Mouse (Mus musculus) lung, embryonic 14.5 days (tissue): ENCODE results near the gene Tet3. TPM values are rescaled to one million over a fixed set of nuclear protein-coding genes. Genes with fewer than 3 reads are reported as not detected.

Experiments used
- ATAC-seq: fragments of 200-750 bp; cut with Nextera tagmentation; 2 replicates; pipeline ENCODE4 v1.8.0; 2017; ENCODE audit warnings: mild to moderate bottlenecking, moderate TSS enrichment, moderate library complexity; ENCODE audit not compliant: insufficient read depth
- DNase-seq: peaks from one replicate; pipeline ENCODE4 v3.0.0-alpha.2; 2015
- H3K27ac ChIP-seq: fragments of 300-500 bp; sonication (generic); 2 replicates; pipeline ENCODE4 v1.5.1; 2014; ENCODE audit warnings: low read depth, mild to moderate bottlenecking, moderate library complexity
- H3K27me3 ChIP-seq: fragments of 300-500 bp; sonication (generic); 2 replicates; pipeline ENCODE4 v1.6.1; 2014; ENCODE audit warnings: low read length, control low read depth; ENCODE audit not compliant: insufficient read depth
- H3K36me3 ChIP-seq: fragments of 300-500 bp; sonication (generic); 2 replicates; pipeline ENCODE4 v1.6.1; 2014; ENCODE audit warnings: control low read depth; ENCODE audit not compliant: insufficient read depth
- H3K4me1 ChIP-seq: fragments of 300-500 bp; sonication (generic); 2 replicates; pipeline ENCODE4 v1.6.1; 2014; ENCODE audit warnings: antibody characterized with exemption, control low read depth; ENCODE audit not compliant: insufficient read depth
- H3K4me2 ChIP-seq: fragments of 300-500 bp; sonication (generic); 2 replicates; pipeline ENCODE4 v1.6.1; 2014; ENCODE audit warnings: mild to moderate bottlenecking
- H3K4me3 ChIP-seq: fragments of 300-500 bp; sonication (generic); 2 replicates; pipeline ENCODE4 v1.5.1; 2014; ENCODE audit warnings: low read depth, low read length
- H3K9ac ChIP-seq: fragments of 300-500 bp; sonication (generic); 2 replicates; pipeline ENCODE4 v1.6.1; 2014
- H3K9me3 ChIP-seq: fragments of 300-500 bp; sonication (generic); 2 replicates; pipeline ENCODE4 v1.6.1; 2016; ENCODE audit warnings: low read depth, low read length, control low read depth
- CTCF ChIP-seq: IDR thresholded peaks from 2 replicates; pipeline ENCODE4 v1.5.1; 2016; ENCODE audit warnings: antibody characterized with exemption, low read depth
- WGBS: fragments of 180-500 bp; shearing (Covaris S2); extraction: QIAGEN DNeasy Blood & Tissue Kit; methylation state at CpG from one replicate; pipeline ENCODE4 v1.1.7; 2014; 5-methylcytosine and 5-hydroxymethylcytosine counted together
- polyA plus RNA-seq: library from polyadenylated mRNA; unstranded; fragments of >200 nt; fragmentation: Nextera tagmentation; extraction: Ambion mirVana; gene quantifications from 2 replicates; pipeline ENCODE4 v1.2.1, GENCODE M21; 2014

The Tet3 gene
- polyA plus RNA-seq, 1 experiment from 2014 or later, result 34.4 TPM

DNA sequence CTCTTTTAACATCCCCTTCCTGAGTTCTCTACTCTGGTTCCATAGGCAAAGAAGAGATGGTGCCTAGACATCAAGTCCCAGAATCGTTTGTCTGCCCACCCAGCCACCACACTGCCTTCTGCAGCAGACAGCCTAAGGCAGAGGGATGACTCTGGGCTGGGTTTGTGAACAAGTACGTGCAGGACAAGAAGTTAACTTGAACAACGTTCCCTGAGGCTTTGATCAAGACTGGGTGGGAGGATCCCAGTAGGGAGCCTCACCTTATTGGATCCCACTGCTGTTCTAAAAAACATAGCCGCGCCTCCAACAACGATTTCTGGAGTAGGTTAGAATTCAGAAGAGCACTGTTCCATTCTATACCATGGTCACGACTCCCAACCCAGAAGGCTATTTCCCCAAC lies 11.9 kb downstream of the Tet3 start:
- Histone ChIP-seq H3K27ac (no peak overlapping the region), H3K9me3 (no peaks in the 10 kb centered on the region), H3K36me3 (peaks cover 47% of the 10 kb centered on the region), H3K4me1 (peaks cover 45% of the 10 kb centered on the region), H3K27me3 (no peaks in the 10 kb centered on the region), H3K9ac (no peak overlapping the region), H3K4me2 (no peak overlapping the region), H3K4me3 (no peak overlapping the region)
- 67% methylated on average over 7 of the region's 7 CpGs for WGBS
- no peak for TF ChIP-seq CTCF
- ATAC-seq (no peak), DNase-seq (no peak)

DNA sequence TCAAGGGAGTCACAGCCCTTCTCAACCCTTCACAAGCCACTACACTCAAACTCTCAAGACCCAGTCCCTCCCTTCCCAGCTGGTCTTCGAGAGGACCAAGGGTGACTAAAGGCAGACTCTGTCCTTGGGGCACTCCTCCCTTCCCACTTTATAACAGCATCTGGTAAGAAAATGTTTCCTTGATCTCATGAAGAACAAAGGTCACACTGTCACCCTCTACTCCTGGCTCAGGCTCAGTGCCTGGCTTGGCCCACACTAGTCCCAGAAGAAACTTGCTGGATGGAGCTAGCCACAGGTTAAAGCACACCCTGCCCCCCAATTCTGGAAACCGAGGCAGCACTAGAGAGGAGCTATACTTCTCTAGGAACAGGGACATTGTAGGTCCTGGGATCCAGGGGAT lies 13.1 kb downstream of the Tet3 start:
- Histone ChIP-seq H3K27ac (no peak overlapping the region), H3K4me3 (no peak overlapping the region), H3K9ac (no peak overlapping the region), H3K9me3 (no peaks in the 10 kb centered on the region), H3K27me3 (no peaks in the 10 kb centered on the region), H3K4me1 (peaks cover 46% of the 10 kb centered on the region), H3K36me3 (peaks cover 47% of the 10 kb centered on the region), H3K4me2 (no peak overlapping the region)
- DNase-seq, result no peak
- 68% methylated on average over 2 of the region's 2 CpGs for WGBS
- ATAC-seq, result no peak
- TF ChIP-seq CTCF, result no peak

DNA sequence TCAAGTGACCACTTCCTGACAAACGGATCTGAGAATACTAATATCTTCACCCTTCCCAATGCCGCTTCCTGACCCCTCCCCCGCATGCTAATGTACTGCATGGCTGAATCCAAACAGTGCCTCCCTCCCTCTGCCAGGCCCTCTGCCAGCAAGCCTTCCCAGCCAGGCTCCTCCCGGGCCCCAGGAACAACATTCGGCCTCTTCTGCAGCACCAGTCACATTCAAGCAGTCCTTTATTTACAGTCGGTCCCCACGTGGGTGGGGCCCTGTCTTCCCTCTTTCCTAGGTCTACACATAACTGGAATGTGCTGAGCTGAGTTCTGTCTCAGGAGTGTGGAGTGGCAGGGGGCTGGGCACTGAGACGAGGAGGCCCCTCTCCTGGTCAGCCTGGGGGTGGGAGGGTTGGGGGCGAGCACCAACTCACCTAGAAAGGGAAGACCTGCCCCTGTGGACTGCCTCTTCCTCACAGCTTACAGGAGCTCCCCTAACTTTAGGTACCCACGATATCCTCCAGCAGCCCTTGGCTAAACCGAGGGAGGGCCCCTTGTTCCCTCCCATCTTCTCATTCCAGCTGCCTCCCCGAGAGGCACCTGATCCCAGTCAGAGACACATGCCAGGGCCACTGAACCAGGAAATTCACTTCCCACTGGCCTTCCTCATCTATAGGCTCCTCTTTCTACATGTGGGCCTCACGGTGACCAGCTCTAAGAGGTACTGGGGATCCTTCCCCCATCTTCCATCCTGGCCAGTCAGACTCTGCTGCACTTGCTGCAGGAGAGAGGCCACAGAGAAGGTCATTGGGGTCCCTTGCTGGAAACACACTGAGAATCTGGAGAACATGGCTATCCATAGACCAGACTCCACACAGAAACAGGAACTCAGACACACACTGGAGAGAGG lies 15.2 kb downstream of the Tet3 start:
- Histone ChIP-seq H3K4me3 (no peak overlapping the region), H3K36me3 (peaks cover 40% of the 10 kb centered on the region), H3K27ac (peak overlapping the region; percentile 88), H3K9ac (no peak overlapping the region), H3K27me3 (no peaks in the 10 kb centered on the region), H3K4me2 (peak overlapping the region; percentile 88), H3K9me3 (no peaks in the 10 kb centered on the region), H3K4me1 (peaks cover 42% of the 10 kb centered on the region)
- 8% methylated on average over 13 of the region's 13 CpGs for WGBS
- no peak for TF ChIP-seq CTCF
- peak; percentile 89 for DNase-seq
- ATAC-seq, result peak; percentile 72

DNA sequence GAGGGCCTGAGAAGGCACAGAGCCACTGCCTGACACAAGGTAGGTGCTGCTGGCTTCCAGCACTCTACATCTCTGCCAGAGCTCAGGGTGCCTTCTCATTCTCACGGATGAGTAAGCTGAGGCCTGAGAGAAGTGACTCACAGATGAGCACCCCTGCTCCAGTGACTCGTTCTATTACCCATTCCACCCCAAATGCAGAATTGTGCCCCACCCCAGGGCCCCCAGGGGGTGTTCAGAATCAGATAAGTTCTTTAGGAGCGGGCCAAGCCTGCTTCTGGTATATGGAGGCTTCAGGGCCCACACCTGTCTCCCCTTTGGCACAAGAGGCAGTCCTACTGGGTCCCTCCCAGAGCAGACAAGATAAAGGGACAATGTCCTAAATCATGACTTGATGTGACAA lies 16.2 kb downstream of the Tet3 start:
- DNase-seq (no peak), ATAC-seq (no peak)
- no peaks in the 10 kb centered on the region for H3K27me3 ChIP-seq
- H3K4me2 ChIP-seq, result peak overlapping the region; percentile 88
- H3K4me3 ChIP-seq, result no peak overlapping the region
- peaks cover 35% of the 10 kb centered on the region; the same call in 1 of the 2 replicates for H3K36me3 ChIP-seq
- no peak for TF ChIP-seq CTCF
- WGBS, result 49% methylated on average over 3 of the region's 3 CpGs
- peaks cover 48% of the 10 kb centered on the region for H3K4me1 ChIP-seq
- no peak overlapping the region for H3K9ac ChIP-seq
- H3K27ac ChIP-seq, result peak overlapping the region; percentile 93; the same call in 1 of the 2 replicates
- H3K9me3 ChIP-seq, result no peaks in the 10 kb centered on the region

DNA sequence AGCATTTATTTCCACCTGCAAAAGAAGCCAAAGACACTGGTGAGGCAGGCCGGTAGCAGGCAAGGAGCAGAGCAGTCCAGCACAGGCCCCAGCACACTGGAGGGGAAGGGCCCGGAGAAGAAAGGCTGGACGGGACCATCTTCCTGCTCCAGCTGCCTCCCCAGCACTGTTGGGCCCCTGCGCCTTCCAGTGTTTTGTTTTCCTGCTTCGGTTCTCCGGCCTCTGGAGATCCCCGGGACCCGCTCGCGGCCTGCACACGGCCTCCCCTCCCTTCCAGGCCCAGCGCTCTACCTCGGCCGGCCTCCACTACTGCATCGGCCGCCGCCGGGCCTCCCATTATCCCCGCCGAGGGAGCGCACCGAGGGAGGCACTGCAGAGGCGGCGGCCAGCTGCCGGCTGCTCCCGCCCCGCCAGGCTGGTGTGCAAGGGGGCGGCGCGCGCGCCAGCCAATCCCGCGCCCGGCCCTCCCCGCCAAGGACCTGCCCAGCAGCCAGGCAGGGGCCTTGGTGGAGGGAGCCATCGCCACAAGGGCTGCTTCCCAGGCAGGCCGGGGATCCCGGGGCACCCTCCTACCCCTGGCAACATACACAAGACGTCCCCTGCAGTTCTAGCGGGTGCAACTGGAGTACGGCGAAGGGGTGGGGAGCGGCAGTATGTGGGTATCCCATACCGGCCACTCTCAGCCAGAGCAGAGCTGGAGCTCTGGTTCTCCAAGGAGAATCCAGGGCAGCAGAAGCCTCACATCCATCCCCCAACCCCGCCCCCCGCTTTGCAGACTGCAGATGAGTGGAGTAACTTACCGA lies 17.4 kb downstream of the Tet3 start:
- peaks cover 32% of the 10 kb centered on the region; the same call in 1 of the 2 replicates for H3K36me3 ChIP-seq
- peak overlapping the region; percentile 93 for H3K27ac ChIP-seq
- DNase-seq (peak; percentile 94), ATAC-seq (peak; percentile 93)
- peaks cover 48% of the 10 kb centered on the region for H3K4me1 ChIP-seq
- TF ChIP-seq CTCF, result no peak
- under 1% methylated on average over 43 of the region's 48 CpGs for WGBS
- H3K27me3 ChIP-seq, result no peaks in the 10 kb centered on the region
- peak overlapping the region; percentile 71 for H3K9ac ChIP-seq
- peak overlapping the region; percentile 88 for H3K4me2 ChIP-seq
- H3K4me3 ChIP-seq, result peak overlapping the region; percentile 68
- H3K9me3 ChIP-seq, result no peaks in the 10 kb centered on the region

DNA sequence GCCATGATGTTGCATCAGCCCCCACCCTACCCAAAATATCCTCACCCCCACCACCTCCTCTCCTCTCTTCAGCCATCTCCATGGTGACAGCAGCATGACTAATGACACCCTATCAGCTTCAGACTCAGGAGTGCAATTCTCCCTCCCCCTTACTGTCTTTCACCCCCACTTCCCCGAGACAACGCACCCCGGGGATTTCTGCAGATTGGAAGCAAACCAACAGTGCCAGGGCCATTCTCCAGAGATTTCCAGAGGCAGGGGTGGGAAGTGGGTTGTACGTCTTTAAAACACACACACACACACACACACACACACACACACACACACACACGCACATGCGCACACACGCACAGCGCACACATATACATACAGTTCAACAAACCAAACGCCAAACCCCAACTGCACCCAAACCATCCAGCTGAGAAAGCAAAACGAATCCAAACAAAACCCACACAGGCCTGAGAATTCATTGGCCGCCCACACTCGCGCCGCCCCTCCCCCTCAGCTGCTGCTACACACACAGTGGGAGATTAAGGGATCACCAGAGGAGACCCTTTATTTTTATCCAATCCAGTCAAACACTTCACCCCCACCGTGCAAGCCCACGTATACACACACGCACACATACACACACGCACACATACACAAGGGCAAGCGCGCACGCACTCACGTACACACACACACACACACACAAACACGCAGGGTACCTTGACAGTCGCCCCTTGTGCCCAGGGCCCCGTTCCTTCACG lies 18.2 kb downstream of the Tet3 start:
- H3K4me1 ChIP-seq, result peaks cover 48% of the 10 kb centered on the region
- peak overlapping the region; percentile 71 for H3K9ac ChIP-seq
- H3K9me3 ChIP-seq, result no peaks in the 10 kb centered on the region
- peak overlapping the region; percentile 93 for H3K27ac ChIP-seq
- peak overlapping the region; percentile 88 for H3K4me2 ChIP-seq
- H3K27me3 ChIP-seq, result no peaks in the 10 kb centered on the region
- TF ChIP-seq CTCF, result no peak
- 6% methylated on average over 26 of the region's 26 CpGs for WGBS
- H3K4me3 ChIP-seq, result peak overlapping the region; percentile 68
- H3K36me3 ChIP-seq, result peaks cover 28% of the 10 kb centered on the region; the same call in 1 of the 2 replicates
- ATAC-seq (peak; percentile 41), DNase-seq (peak; percentile 86)
